Mouse (Mus musculus) heart, embryonic 12.5 days (tissue): Measurements from ENCODE around the gene Hps3. TPM values are rescaled to one million over a fixed set of nuclear protein-coding genes. Genes with fewer than 3 reads are reported as not detected.
A peak's percentile ranks its signal among the peaks of the same experiment; 100 is the strongest.
"Not testable (repeated sequence)": the region's sequence is repeated elsewhere in the genome, so short reads cannot be mapped to it uniquely, and the experiment has no call there.

Experiments
- ATAC-seq: fragments of 200-750 bp; cut with Nextera tagmentation; 2 replicates; pipeline ENCODE4 v1.8.0; 2017; ENCODE audit warnings: moderate TSS enrichment, moderate library complexity; ENCODE audit not compliant: insufficient number of reproducible peaks, low FRiP score
- H3K27ac ChIP-seq: fragments of 300-500 bp; sonication (generic); 2 replicates; pipeline ENCODE4 v1.5.1; 2016; ENCODE audit warnings: mild to moderate bottlenecking, moderate library complexity; ENCODE audit not compliant: poor library complexity, severe bottlenecking
- H3K27me3 ChIP-seq: fragments of 300-500 bp; sonication (generic); replicated peaks from 2 replicates; pipeline ENCODE4 v1.6.1; 2016; ENCODE audit warnings: mild to moderate bottlenecking, moderate library complexity
- H3K36me3 ChIP-seq: fragments of 300-500 bp; sonication (generic); 2 replicates; pipeline ENCODE4 v1.6.1; 2016; ENCODE audit warnings: mild to moderate bottlenecking, moderate library complexity
- H3K4me1 ChIP-seq: fragments of 300-500 bp; sonication (generic); replicated peaks from 2 replicates; pipeline ENCODE4 v1.6.1; 2016; ENCODE audit warnings: mild to moderate bottlenecking
- H3K4me2 ChIP-seq: fragments of 300-500 bp; sonication (generic); 2 replicates; pipeline ENCODE4 v1.6.1; 2016; ENCODE audit warnings: mild to moderate bottlenecking, moderate library complexity
- H3K4me3 ChIP-seq: fragments of 300-500 bp; sonication (generic); 2 replicates; pipeline ENCODE4 v1.5.1; 2016; ENCODE audit warnings: mild to moderate bottlenecking
- H3K9ac ChIP-seq: fragments of 300-500 bp; sonication (generic); 2 replicates; pipeline ENCODE4 v1.6.1; 2016; ENCODE audit warnings: mild to moderate bottlenecking, moderate library complexity
- H3K9me3 ChIP-seq: fragments of 300-500 bp; sonication (generic); replicated peaks from 2 replicates; pipeline ENCODE4 v1.6.1; 2016; ENCODE audit warnings: mild to moderate bottlenecking, moderate library complexity
- WGBS: fragments of 180-500 bp; shearing (Covaris S2); methylation state at CpG from one replicate; pipeline ENCODE4 v1.1.7; 2016; 5-methylcytosine and 5-hydroxymethylcytosine counted together
- polyA plus RNA-seq: library from polyadenylated mRNA; unstranded; fragments of >200 nt; fragmentation: Nextera tagmentation; extraction: Ambion mirVana; gene quantifications from 2 replicates; pipeline ENCODE4 v1.2.1, GENCODE M21; 2016

Gene Hps3
- polyA plus RNA-seq, 1 experiment from 2014 or later, result 12.6 TPM

DNA sequence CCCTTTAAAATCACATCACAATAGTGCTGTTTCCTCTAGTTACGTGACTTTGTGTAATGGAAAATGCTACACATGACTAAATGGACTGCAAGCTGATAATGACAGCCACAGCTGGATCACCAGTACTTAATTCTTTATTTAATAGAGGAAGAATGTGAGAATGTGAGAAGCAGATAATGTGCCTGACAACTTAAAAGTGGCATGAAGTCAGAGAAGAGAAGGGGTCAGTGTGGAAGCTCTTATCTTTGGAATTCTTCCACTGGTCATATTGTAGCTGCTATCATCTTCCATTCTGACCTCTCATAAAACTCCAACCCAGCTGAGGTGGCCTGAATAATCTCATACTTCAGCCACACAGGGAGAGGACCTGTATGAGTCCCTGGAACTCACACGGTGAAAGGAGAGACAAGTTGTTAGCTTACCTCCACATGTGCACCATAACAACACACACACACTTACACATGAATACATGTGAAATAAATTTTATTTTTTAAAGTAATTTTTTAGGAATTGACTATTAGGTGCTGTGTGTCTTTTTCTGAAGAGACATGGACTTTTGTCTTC lies 70.4 kb downstream of the Hps3 start:
- 16% methylated on average over 2 of the region's 2 CpGs for WGBS
- no peaks in the 10 kb centered on the region for H3K36me3 ChIP-seq
- H3K27ac ChIP-seq, result peak overlapping the region; percentile 61
- H3K4me2 ChIP-seq, result no peak overlapping the region
- peak; percentile 66 for ATAC-seq
- no peaks in the 10 kb centered on the region for H3K9me3 ChIP-seq
- H3K4me3 ChIP-seq, result no peak overlapping the region
- H3K4me1 ChIP-seq, result peaks cover 20% of the 10 kb centered on the region
- H3K27me3 ChIP-seq, result no peaks in the 10 kb centered on the region
- no peak overlapping the region for H3K9ac ChIP-seq

DNA sequence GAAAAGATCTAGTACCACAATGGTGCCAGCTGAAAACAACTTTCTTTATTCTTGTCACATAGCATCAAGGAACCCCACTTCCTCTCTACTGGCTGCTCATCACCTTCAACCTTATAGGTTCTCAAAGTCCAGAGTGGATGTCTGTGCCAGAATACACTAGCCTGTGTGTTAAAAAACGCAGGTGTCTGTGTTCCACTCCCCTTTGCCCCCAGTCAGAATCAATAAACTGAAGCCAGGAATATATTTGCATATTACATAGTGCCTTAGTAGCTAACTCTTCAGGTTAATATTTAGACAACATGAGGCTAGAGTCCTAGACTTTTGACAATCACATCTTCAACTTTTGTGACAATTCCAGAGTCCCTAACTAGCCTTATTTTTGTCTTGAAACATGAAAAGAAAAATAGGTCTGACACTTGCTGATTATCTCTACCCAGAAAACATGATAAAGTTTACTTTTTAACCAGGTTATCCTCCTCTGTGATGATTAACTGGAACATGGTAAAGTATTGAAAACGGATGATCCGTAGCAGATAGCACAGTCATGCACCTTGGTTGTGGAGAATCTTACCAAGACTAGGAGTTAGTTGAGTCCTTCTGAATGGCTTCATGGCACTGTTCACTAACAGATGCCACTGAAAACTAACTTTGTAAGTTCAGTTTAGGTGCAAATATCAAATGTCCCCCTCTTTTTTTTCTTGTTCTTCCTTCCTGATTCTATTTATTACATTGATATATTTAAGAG lies 72.2 kb downstream of the Hps3 start:
- no peak overlapping the region for H3K4me3 ChIP-seq
- H3K4me1 ChIP-seq, result peaks cover 23% of the 10 kb centered on the region
- H3K9ac ChIP-seq, result no peak overlapping the region
- H3K36me3 ChIP-seq, result no peaks in the 10 kb centered on the region
- no peak for ATAC-seq
- 83% methylated on average over 3 of the region's 3 CpGs for WGBS
- H3K27me3 ChIP-seq, result no peaks in the 10 kb centered on the region
- no peaks in the 10 kb centered on the region for H3K9me3 ChIP-seq
- H3K4me2 ChIP-seq, result no peak overlapping the region
- no peak overlapping the region for H3K27ac ChIP-seq

DNA sequence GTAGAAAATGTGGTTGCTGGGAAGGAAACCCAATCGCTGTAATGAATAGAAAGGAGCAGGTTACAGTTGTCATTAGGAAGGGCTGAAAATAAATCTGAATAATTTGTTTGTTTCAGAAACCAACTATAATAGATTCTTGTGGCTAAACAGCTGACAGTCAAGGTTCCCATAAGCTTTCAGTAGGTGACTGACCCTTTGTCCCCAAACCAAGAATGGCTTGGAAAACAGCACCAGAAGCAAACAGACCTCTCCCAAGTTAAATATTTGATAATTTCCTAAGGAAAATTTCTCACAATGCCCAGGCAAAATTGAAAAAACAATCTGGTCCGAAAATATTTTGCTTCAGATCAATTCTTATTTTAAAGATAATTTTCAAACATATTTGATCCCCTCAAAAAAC lies 73.8 kb downstream of the Hps3 start:
- no peak for ATAC-seq
- H3K4me2 ChIP-seq, result no peak overlapping the region

DNA sequence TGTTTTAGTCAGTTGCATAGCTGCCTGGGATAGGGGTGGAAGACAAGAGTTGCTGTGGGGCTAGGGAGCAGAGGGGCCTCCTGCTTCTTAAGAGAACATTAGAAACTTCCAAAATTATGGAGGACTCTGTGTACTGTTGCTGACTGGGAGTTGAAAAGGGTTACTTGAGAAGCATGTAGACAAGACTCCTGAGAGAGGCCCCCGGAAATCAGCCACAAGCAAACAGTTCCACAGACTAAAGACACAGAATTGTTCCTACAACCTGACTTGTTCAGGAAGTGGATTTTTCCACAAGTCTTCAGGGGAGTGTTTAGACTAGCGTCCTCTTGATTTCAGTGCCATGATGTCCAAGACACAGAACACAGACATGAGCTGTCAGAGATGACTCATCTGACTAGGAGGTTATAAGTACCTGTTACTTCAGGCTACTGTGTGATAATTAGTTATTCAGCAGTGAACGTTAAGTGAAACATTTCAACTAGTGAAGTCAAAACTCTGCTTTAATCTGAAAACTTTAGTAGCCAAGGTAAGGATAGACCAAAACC lies 74.5 kb downstream of the Hps3 start:
- H3K27me3 ChIP-seq, result no peaks in the 10 kb centered on the region
- no peak for ATAC-seq
- H3K9me3 ChIP-seq, result no peaks in the 10 kb centered on the region
- H3K9ac ChIP-seq, result no peak overlapping the region
- H3K4me2 ChIP-seq, result no peak overlapping the region
- no peak overlapping the region for H3K27ac ChIP-seq
- 51% methylated on average over 3 of the region's 3 CpGs for WGBS
- H3K4me1 ChIP-seq, result peaks cover 20% of the 10 kb centered on the region
- H3K36me3 ChIP-seq, result no peaks in the 10 kb centered on the region
- no peak overlapping the region for H3K4me3 ChIP-seq

More for the DNA sequence above, 73.8 kb downstream of the Hps3 start:
- H3K9me3 ChIP-seq, result no peaks in the 10 kb centered on the region
- no peak overlapping the region for H3K27ac ChIP-seq
- no peak overlapping the region for H3K9ac ChIP-seq
- H3K4me1 ChIP-seq, result peaks cover 23% of the 10 kb centered on the region
- 83% methylated on average over 2 of the region's 2 CpGs for WGBS
- H3K4me3 ChIP-seq, result no peak overlapping the region
- H3K27me3 ChIP-seq, result no peaks in the 10 kb centered on the region
- H3K36me3 ChIP-seq, result no peaks in the 10 kb centered on the region

DNA sequence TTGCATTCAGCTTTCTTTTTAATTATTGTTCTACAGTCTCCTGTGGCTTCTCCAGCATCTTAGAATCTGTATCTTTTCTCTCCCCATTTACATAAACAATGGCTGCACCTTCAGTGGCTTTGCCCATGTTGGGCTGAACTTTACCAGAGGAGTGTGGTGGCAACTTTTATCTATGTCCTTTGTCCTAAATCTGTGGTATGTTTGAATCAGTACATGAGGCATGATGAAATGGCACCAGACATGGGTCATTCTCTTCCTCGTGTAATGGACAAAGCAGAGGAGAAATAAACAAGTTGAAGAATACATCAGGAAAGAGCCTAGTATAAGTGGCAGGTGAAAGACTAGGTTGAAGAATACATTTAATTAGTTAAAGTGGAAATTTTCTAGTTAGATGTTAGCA lies 76.1 kb downstream of the Hps3 start:
- ATAC-seq, result no peak
- WGBS, result 71% methylated on average over 1 of the region's 1 CpGs
- no peak overlapping the region for H3K27ac ChIP-seq

DNA sequence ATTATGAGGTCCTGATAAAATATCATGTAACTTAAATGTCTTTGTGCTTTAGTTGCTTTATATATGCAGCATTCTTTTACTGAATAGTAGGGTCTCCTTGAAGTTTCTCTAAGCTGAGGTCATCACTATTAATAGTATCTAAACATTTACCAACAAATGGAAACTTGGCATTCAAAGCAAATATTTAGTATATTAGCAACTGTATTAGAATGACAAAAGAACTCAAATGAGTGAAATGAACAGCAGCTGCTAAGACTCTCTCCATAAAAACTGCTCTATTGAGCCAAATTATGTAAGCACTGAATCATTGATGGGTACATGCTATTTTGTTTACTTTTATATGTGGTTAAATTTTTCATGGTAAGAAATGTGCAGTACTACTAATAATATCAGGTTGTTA lies 77.1 kb downstream of the Hps3 start:
- Histone ChIP-seq H3K27ac (no peak overlapping the region), H3K4me2 (no peak overlapping the region), H3K36me3 (no peaks in the 10 kb centered on the region), H3K9ac (no peak overlapping the region), H3K27me3 (no peaks in the 10 kb centered on the region), H3K9me3 (no peaks in the 10 kb centered on the region), H3K4me3 (no peak overlapping the region), H3K4me1 (peaks cover 16% of the 10 kb centered on the region)
- no peak for ATAC-seq

More for the DNA sequence above, 76.1 kb downstream of the Hps3 start:
- Histone ChIP-seq H3K36me3 (no peaks in the 10 kb centered on the region), H3K9me3 (no peaks in the 10 kb centered on the region), H3K9ac (no peak overlapping the region), H3K4me1 (peaks cover 10% of the 10 kb centered on the region), H3K27me3 (no peaks in the 10 kb centered on the region), H3K4me3 (no peak overlapping the region), H3K4me2 (no peak overlapping the region)

DNA sequence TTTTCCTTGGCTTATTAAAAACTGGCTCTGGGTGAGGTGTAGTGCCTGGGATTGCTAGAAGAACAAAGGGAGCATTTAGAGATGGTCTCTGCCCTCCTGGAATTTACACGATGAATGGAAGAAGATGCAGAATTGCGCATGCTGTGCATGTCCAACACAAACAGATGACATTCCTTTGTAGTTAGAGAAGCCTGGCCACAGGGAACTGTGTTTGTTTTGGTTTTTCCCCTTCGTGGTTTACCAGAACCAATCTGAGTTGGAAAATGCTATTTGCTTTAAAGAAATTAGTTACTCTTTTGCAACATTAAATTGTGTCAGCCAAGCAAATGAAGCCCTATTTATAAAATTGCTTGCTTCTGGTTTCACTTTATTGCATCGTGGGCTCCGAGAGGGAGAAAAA lies 78.2 kb downstream of the Hps3 start, which contains the start of gene Cp:
Gene Cp (plus strand): TSS at position 170 of the 400 bp plus-strand sequence.
- no peak within 1 kb of the TSS for H3K4me2 ChIP-seq
- H3K27ac ChIP-seq, result no peak within 1 kb of the TSS
- H3K4me1 ChIP-seq, result peaks cover 16% of the 10 kb centered on the region
- WGBS, result 52% methylated on average over 5 of the region's 5 CpGs
- H3K4me3 ChIP-seq, result no peak within 1 kb of the TSS
- no peak within 1 kb of the TSS for H3K9ac ChIP-seq
- no peaks in the 10 kb centered on the region for H3K9me3 ChIP-seq
- H3K27me3 ChIP-seq, result no peaks in the 10 kb centered on the region
- no peaks in the 10 kb centered on the region for H3K36me3 ChIP-seq
- ATAC-seq, result no peak

DNA sequence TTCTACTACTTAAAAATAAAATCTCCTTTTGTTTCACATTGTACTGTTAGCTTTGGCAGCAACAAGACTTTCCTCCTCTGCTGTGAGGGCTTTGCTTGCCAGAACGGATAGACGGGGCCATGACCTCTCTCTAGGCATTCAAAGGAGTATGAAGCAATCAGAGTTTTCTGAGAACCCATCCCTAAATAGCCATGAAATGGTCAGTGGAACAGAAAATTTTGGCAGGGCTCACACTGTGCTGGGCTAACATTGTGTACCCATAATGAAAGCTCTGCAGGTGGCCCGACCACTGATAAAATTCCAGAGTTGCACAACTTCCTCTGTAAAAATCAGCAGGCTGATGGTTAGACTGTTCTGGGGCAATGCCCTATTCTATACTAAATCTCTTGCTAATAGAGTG lies 81.2 kb downstream of the Hps3 start:
- H3K4me3 ChIP-seq, result no peak overlapping the region
- ATAC-seq, result peak; percentile 89
- H3K9ac ChIP-seq, result no peak overlapping the region

DNA sequence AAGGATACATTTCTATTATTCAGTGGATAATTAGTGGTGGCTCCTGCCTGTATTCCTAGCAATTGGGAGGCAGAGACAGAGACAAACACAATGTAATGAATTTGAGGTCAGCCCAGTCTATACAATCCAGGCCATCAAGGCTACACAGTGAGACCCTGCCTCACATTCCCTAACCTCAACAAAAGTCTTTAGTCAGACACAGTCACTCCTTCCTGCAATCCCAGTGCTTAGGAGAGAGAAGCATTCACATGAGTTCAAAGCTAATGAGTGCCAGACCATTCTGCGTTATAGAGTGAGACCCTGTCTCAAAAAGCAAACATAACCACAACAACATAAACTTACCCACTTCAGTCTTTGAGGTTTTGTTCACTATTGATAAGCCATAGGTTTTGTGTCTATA lies 81.7 kb downstream of the Hps3 start:
- 0 out of 2 replicates have a peak, but pooled peaks have one; percentile 53 for ATAC-seq
- H3K27me3 ChIP-seq, result no peaks in the 10 kb centered on the region
- H3K4me3 ChIP-seq, result no peak overlapping the region
- no peaks in the 10 kb centered on the region for H3K36me3 ChIP-seq
- H3K4me2 ChIP-seq, result no peak overlapping the region
- H3K4me1 ChIP-seq, result peaks cover 6% of the 10 kb centered on the region
- H3K9me3 ChIP-seq, result no peaks in the 10 kb centered on the region
- 63% methylated on average over 1 of the region's 1 CpGs for WGBS
- no peak overlapping the region for H3K9ac ChIP-seq
- H3K27ac ChIP-seq, result peak overlapping the region; percentile 82

More for the DNA sequence above, 81.2 kb downstream of the Hps3 start:
- no peak overlapping the region for H3K27ac ChIP-seq
- H3K9me3 ChIP-seq, result no peaks in the 10 kb centered on the region
- no peak overlapping the region for H3K4me2 ChIP-seq
- H3K36me3 ChIP-seq, result no peaks in the 10 kb centered on the region
- WGBS, result 39% methylated on average over 3 of the region's 3 CpGs
- peaks cover 7% of the 10 kb centered on the region for H3K4me1 ChIP-seq
- no peaks in the 10 kb centered on the region for H3K27me3 ChIP-seq

DNA sequence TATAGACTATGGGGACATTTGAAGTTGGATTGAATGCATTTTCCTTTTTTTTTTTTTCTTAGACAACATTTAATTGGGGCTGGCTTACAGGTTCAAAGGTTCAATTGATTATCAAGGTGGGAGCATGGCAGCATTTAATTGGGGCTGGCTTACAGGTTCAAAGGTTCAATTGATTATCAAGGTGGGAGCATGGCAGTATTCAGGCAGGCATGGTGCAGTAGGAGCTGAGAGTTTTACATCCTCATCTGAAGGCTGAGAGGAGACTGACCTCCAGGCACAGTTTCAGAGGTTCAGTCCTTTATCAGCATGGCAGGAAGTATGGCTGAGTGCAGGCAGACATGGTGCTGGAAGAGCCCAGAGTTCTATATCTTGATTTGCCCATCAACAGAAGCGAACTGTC lies 85.7 kb downstream of the Hps3 start:
- not testable (repeated sequence) for H3K36me3 ChIP-seq, H3K4me1 ChIP-seq, ATAC-seq, H3K4me2 ChIP-seq, H3K9me3 ChIP-seq, H3K4me3 ChIP-seq, H3K27ac ChIP-seq, H3K27me3 ChIP-seq, H3K9ac ChIP-seq
- WGBS, result 69% methylated on average over 1 of the region's 1 CpGs

DNA sequence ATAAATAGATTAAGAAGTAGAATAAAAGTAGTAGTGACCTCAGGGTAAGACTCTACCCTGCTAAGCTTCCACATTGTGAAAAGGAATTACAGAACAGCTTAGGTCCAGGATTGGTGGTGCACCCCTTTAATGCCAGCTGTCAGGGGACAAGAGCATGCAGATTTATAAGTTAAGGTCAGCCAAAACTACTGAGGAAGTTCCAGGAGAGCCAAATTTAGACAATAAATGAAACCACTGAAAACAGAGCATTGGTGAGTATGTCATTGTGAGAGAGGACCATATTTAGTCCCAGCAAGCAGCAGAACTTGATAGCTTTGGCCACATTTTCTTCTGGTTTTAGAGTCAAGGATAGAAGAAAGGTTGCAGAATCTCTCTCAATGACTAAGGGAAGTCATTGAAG lies 86.6 kb downstream of the Hps3 start:
- H3K4me1 ChIP-seq, result peaks cover 3% of the 10 kb centered on the region
- no peak overlapping the region for H3K4me2 ChIP-seq
- no peaks in the 10 kb centered on the region for H3K9me3 ChIP-seq
- no peak overlapping the region for H3K27ac ChIP-seq
- H3K4me3 ChIP-seq, result no peak overlapping the region
- no peak overlapping the region for H3K9ac ChIP-seq
- ATAC-seq, result no peak
- no peaks in the 10 kb centered on the region for H3K36me3 ChIP-seq
- H3K27me3 ChIP-seq, result no peaks in the 10 kb centered on the region
